Mouse (Mus musculus): ENCODE measurements at regions not wholly inside any gene's neighbourhood (a gene's known extent, or its start where the extent isn't known, plus 50 kb on each side); places are given as distances from the start of the nearest gene placed in this dataset.

DNA sequence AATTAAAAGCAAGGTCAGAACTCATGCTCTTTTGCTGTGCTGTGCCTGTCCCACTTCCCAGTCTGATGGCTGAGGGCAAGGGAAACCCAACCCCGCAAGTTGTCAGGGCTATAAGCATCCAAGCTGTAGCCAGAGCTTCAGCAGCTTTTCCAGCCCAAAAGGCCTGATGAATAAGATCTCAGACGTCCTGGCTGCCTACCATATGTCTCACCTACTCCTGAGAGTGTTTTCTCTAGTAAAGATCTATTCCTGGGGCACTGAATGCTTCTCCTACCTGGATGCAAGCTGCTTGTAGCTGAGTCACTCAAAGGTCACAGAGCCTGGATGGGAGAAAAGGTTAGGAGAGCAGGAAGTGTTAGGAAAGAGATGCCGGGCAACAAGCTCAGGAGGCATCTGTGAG, 92.4 kb upstream of the Glrp1 start:
- no peak for DNase-seq (ENCODE audit: low read depth, low spot score)
- in situ Hi-C loops (cut with MboI; ENCODE audit: low sequenced_read_pairs in 2 of 2, unreplicated experiment in 2 of 2), result no loop called here
- Histone ChIP-seq H3K9me3 (ENCODE audit: control insufficient read depth, insufficient read depth, low read depth, low read length) (no peaks in the 10 kb centered on the region), H3K9ac (ENCODE audit: insufficient read depth, low read depth, low read length, poor library complexity, severe bottlenecking) (no peak overlapping the region), H3K36me3 (ENCODE audit: control insufficient read depth, insufficient read depth, low read length, poor library complexity, severe bottlenecking) (no peaks in the 10 kb centered on the region), H3K4me1 (ENCODE audit: control insufficient read depth in 2 of 2, insufficient read depth in 2 of 2, low read length in 2 of 2, poor library complexity in 1 of 2) (peaks cover 6 to 25% of the 10 kb centered on the region in 2 experiments), H3K4me3 (ENCODE audit: insufficient read depth in 1 of 2, low read depth in 1 of 2, low read length in 2 of 2, poor library complexity in 1 of 2, severe bottlenecking in 1 of 2) (no peak overlapping the region), H3K27ac (ENCODE audit: insufficient read depth, low read depth, low read length, poor library complexity, severe bottlenecking) (no peak overlapping the region)
- TF ChIP-seq CHD2 (IDR thresholded peaks at IDR 0.05; ENCODE audit: low read depth, low read length) (no peak), MAFK (IDR thresholded peaks at IDR 0.05; ENCODE audit: insufficient read depth, low read depth, low read length) (no peak), ZNF384 (IDR thresholded peaks at IDR 0.05; ENCODE audit: low read depth, low read length) (no peak), HCFC1 (IDR thresholded peaks at IDR 0.05; ENCODE audit: borderline replicate concordance, insufficient read depth, low read length) (no peak), ZC3H11A (IDR thresholded peaks at IDR 0.05; ENCODE audit: borderline replicate concordance, low read depth, low read length) (no peak)

DNA sequence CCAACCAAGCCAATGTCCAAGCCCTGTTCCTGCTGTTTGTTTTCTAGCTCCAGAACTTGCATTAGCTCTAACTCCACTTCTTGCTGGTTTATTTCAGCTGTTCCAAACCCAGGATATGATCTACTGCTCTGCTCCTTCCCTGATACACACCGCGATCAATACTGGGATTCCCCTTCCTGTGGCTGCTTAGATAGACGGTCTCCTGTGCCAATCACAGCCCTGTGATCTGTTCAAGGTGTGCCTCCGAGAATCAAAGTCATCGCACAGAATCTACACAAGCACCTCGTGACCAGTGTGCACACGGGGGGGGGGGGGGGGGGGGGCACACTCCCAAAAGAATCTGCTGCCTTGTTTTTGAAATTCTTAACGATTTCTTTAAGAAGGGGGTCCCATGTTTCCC, 91.9 kb upstream of the Glrp1 start:
- H3K4me1 ChIP-seq (ENCODE audit: control insufficient read depth in 2 of 2, insufficient read depth in 2 of 2, low read length in 2 of 2, poor library complexity in 1 of 2), result peaks cover 6 to 23% of the 10 kb centered on the region in 2 experiments
- no peak overlapping the region for H3K27ac ChIP-seq (ENCODE audit: insufficient read depth, low read depth, low read length, poor library complexity, severe bottlenecking)
- H3K9ac ChIP-seq (ENCODE audit: insufficient read depth, low read depth, low read length, poor library complexity, severe bottlenecking), result no peak overlapping the region
- in situ Hi-C loops (cut with MboI; ENCODE audit: low sequenced_read_pairs in 2 of 2, unreplicated experiment in 2 of 2), result no loop called here
- no peaks in the 10 kb centered on the region for H3K36me3 ChIP-seq (ENCODE audit: control insufficient read depth, insufficient read depth, low read length, poor library complexity, severe bottlenecking)
- TF ChIP-seq HCFC1 (IDR thresholded peaks at IDR 0.05; ENCODE audit: borderline replicate concordance, insufficient read depth, low read length) (no peak), MAFK (IDR thresholded peaks at IDR 0.05; ENCODE audit: insufficient read depth, low read depth, low read length) (no peak), ZNF384 (IDR thresholded peaks at IDR 0.05; ENCODE audit: low read depth, low read length) (no peak), CHD2 (IDR thresholded peaks at IDR 0.05; ENCODE audit: low read depth, low read length) (no peak), ZC3H11A (IDR thresholded peaks at IDR 0.05; ENCODE audit: borderline replicate concordance, low read depth, low read length) (no peak)
- no peaks in the 10 kb centered on the region for H3K9me3 ChIP-seq (ENCODE audit: control insufficient read depth, insufficient read depth, low read depth, low read length)
- no peak for DNase-seq (ENCODE audit: low read depth, low spot score)
- no peak overlapping the region for H3K4me3 ChIP-seq (ENCODE audit: insufficient read depth in 1 of 2, low read depth in 1 of 2, low read length in 2 of 2, poor library complexity in 1 of 2, severe bottlenecking in 1 of 2)

DNA sequence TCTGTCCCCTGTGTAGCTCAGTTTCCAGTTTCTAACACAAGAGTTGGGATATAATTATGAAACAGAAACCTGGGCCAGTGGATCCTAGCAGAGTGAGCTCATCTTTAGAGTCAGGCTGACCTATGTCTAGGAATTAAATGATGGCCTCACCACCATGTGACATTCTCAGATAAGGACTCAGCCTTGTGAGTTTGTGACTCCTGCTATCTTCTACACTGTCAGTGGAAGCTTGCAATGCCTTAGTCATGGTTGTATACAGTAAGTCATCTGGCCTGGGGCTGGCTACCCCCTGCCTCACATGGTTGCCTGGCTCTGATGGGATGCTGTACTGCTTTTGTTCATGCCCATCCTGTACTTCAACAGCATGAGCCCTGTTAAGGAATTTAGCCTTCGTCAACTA, 90.3 kb upstream of the Glrp1 start:
- Histone ChIP-seq H3K4me3 (ENCODE audit: insufficient read depth in 1 of 2, low read depth in 1 of 2, low read length in 2 of 2, poor library complexity in 1 of 2, severe bottlenecking in 1 of 2) (no peak overlapping the region), H3K9me3 (ENCODE audit: control insufficient read depth, insufficient read depth, low read depth, low read length) (no peaks in the 10 kb centered on the region), H3K27ac (ENCODE audit: insufficient read depth, low read depth, low read length, poor library complexity, severe bottlenecking) (no peak overlapping the region), H3K9ac (ENCODE audit: insufficient read depth, low read depth, low read length, poor library complexity, severe bottlenecking) (no peak overlapping the region), H3K36me3 (ENCODE audit: control insufficient read depth, insufficient read depth, low read length, poor library complexity, severe bottlenecking) (no peaks in the 10 kb centered on the region), H3K4me1 (ENCODE audit: control insufficient read depth in 2 of 2, insufficient read depth in 2 of 2, low read length in 2 of 2, poor library complexity in 1 of 2) (peaks cover 2 to 12% of the 10 kb centered on the region in 2 experiments; a peak in 1 of 4 replicates)
- TF ChIP-seq ZNF384 (IDR thresholded peaks at IDR 0.05; ENCODE audit: low read depth, low read length) (no peak), MAFK (IDR thresholded peaks at IDR 0.05; ENCODE audit: insufficient read depth, low read depth, low read length) (no peak), CHD2 (IDR thresholded peaks at IDR 0.05; ENCODE audit: low read depth, low read length) (no peak), HCFC1 (IDR thresholded peaks at IDR 0.05; ENCODE audit: borderline replicate concordance, insufficient read depth, low read length) (no peak), ZC3H11A (IDR thresholded peaks at IDR 0.05; ENCODE audit: borderline replicate concordance, low read depth, low read length) (no peak)
- no peak for DNase-seq (ENCODE audit: low read depth, low spot score)
- in situ Hi-C loops (cut with MboI; ENCODE audit: low sequenced_read_pairs in 2 of 2, unreplicated experiment in 2 of 2), result no loop called here

DNA sequence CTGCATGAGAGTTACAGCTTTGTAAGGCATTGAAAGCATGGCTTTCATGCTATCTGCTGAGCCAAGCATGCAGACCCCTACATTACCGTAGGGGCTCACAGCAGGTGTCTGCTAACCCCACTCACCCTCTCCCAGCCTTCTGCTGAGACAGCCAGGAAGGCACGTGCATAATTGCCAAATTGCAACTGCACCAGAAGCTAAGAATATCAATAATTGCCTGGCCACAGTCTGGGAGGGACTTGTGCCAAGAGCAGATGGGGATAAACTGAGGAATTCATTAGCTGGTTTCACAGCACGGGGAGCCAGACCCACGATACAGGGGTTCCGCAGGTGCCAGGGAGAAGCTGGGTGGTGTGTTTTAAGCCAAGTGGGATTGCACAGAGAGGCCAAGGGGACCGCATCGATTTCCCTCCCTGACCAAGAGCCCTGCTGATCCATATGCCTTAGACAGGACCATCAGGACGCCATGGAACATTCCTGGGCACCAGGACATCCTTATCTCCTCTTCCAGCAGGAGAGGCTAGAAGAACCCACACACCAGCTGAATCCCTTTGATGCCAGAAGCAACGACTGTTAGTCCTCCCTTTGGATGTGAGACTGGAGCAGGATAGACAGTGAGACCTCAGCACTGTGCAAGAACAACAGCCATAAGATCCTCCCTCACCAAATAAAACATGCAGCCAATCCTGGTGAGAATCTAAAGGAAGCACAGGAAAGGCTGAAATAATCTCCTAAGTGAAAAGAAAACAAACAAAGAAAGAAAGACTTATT, 84.8 kb upstream of the Glrp1 start:
- H3K9me3 ChIP-seq (ENCODE audit: control insufficient read depth, insufficient read depth, low read depth, low read length), result no peaks in the 10 kb centered on the region
- no peaks in the 10 kb centered on the region for H3K4me1 ChIP-seq (ENCODE audit: control insufficient read depth in 2 of 2, insufficient read depth in 2 of 2, low read length in 2 of 2, poor library complexity in 1 of 2)
- no peaks in the 10 kb centered on the region for H3K36me3 ChIP-seq (ENCODE audit: control insufficient read depth, insufficient read depth, low read length, poor library complexity, severe bottlenecking)
- no peak for TF ChIP-seq CHD2 (IDR thresholded peaks at IDR 0.05; ENCODE audit: low read depth, low read length)
- TF ChIP-seq HCFC1 (IDR thresholded peaks at IDR 0.05; ENCODE audit: borderline replicate concordance, insufficient read depth, low read length), result no peak
- TF ChIP-seq MAFK (IDR thresholded peaks at IDR 0.05; ENCODE audit: insufficient read depth, low read depth, low read length), result no peak
- TF ChIP-seq ZC3H11A (IDR thresholded peaks at IDR 0.05; ENCODE audit: borderline replicate concordance, low read depth, low read length), result no peak
- no peak for TF ChIP-seq ZNF384 (IDR thresholded peaks at IDR 0.05; ENCODE audit: low read depth, low read length)
- no peak for DNase-seq (ENCODE audit: low read depth, low spot score)
- H3K27ac ChIP-seq (ENCODE audit: insufficient read depth, low read depth, low read length, poor library complexity, severe bottlenecking), result no peak overlapping the region; the same call in 1 of the 2 replicates
- no peak overlapping the region for H3K9ac ChIP-seq (ENCODE audit: insufficient read depth, low read depth, low read length, poor library complexity, severe bottlenecking)
- H3K4me3 ChIP-seq (ENCODE audit: insufficient read depth in 1 of 2, low read depth in 1 of 2, low read length in 2 of 2, poor library complexity in 1 of 2, severe bottlenecking in 1 of 2), result no peak overlapping the region
- in situ Hi-C loops (cut with MboI; ENCODE audit: low sequenced_read_pairs in 2 of 2, unreplicated experiment in 2 of 2), result no loop called here

Data from ES-E14 (cell line).